Mouse (Mus musculus) CH12.LX (cell line): ENCODE measurements around the gene Afg3l1. TPM values are rescaled to one million over a fixed set of nuclear protein-coding genes. Genes with fewer than 3 reads are reported as not detected.
A peak's percentile ranks its signal among the peaks of the same experiment; 100 is the strongest.
"Not testable (repeated sequence)": the region's sequence is repeated elsewhere in the genome, so short reads cannot be mapped to it uniquely, and the experiment has no call there.

Source experiments
- DNase-seq: peaks from one replicate; pipeline ENCODE4 v3.0.0-alpha.2; 2013; ENCODE audit errors: extremely low read depth
- H3K27ac ChIP-seq: 2 replicates; pipeline ENCODE4 v1.5.1; 2012; ENCODE audit warnings: low read depth, mild to moderate bottlenecking, control low read depth, moderate library complexity; ENCODE audit not compliant: insufficient read depth
- H3K27me3 ChIP-seq: replicated peaks from 2 replicates; pipeline ENCODE3; 2012; ENCODE audit warnings: inconsistent platforms
- H3K36me3 ChIP-seq, 2 experiments: replicated peaks in 1 of 2; 2 replicates each; pipeline versions ENCODE3 to v1.6.1; 2012; ENCODE audit warnings: inconsistent platforms in 1 of 2, low read length in 1 of 2, mild to moderate bottlenecking in 1 of 2, mixed read lengths in 1 of 2, moderate library complexity in 1 of 2; ENCODE audit not compliant: control insufficient read depth in 1 of 2, insufficient read depth in 1 of 2
- H3K4me1 ChIP-seq, 2 experiments: 2 replicates each; pipeline ENCODE4 v1.6.1; 2012; ENCODE audit warnings: inconsistent platforms in 1 of 2, moderate library complexity in 1 of 2; ENCODE audit not compliant: insufficient read depth in 2 of 2, control insufficient read depth in 1 of 2
- H3K4me2 ChIP-seq: 2 replicates; pipeline ENCODE4 v1.6.1; 2012; ENCODE audit warnings: low read depth, mild to moderate bottlenecking, control low read depth; ENCODE audit not compliant: poor library complexity, insufficient read depth, severe bottlenecking
- H3K4me3 ChIP-seq, 3 experiments: fragments of 150-350 bp in 1 of 3; sonication (generic) in 1 of 3; replicated peaks in 1 of 3; 2 replicates each; pipeline versions ENCODE3 to v1.5.1; 2011 to 2012; ENCODE audit warnings: low read depth in 2 of 3, low read length in 2 of 3, mild to moderate bottlenecking in 2 of 3, moderate library complexity in 2 of 3, control low read depth in 1 of 3, improper control_type of control experiment in 1 of 3, inconsistent platforms in 1 of 3, mixed read lengths in 1 of 3; ENCODE audit not compliant: poor library complexity in 1 of 3
- H3K79me2 ChIP-seq: replicated peaks from 2 replicates; pipeline ENCODE4 v1.6.1; 2012; ENCODE audit warnings: mild to moderate bottlenecking, moderate library complexity; ENCODE audit not compliant: control insufficient read depth, poor library complexity, insufficient read depth, severe bottlenecking; ENCODE audit errors: extremely low read depth
- H3K9ac ChIP-seq: 2 replicates; pipeline ENCODE4 v1.6.1; 2012; ENCODE audit warnings: low read depth, mild to moderate bottlenecking, control low read depth, moderate library complexity; ENCODE audit not compliant: insufficient read depth
- H3K9me3 ChIP-seq: replicated peaks from 2 replicates; pipeline ENCODE3; 2012; ENCODE audit warnings: low read length, inconsistent platforms, mixed read lengths
- CHD1 ChIP-seq: IDR thresholded peaks from 2 replicates; pipeline ENCODE4 v1.6.1; 2012; ENCODE audit warnings: low read depth, low read length, improper control_type of control experiment, inconsistent platforms
- E2F4 ChIP-seq: IDR thresholded peaks from 2 replicates; pipeline ENCODE4 v1.6.1; 2011; ENCODE audit warnings: low read depth, low read length, improper control_type of control experiment; ENCODE audit not compliant: insufficient replicate concordance
- ETS1 ChIP-seq: conservative IDR thresholded peaks from 2 replicates; pipeline ENCODE4 v1.6.1; 2012; ENCODE audit warnings: low read depth, mild to moderate bottlenecking, inconsistent platforms, low read length, improper control_type of control experiment, moderate library complexity
- KAT2A ChIP-seq: IDR thresholded peaks from 2 replicates; pipeline ENCODE4 v1.6.1; 2012; ENCODE audit warnings: low read length, improper control_type of control experiment, inconsistent platforms; ENCODE audit not compliant: insufficient replicate concordance
- MAZ ChIP-seq: IDR thresholded peaks from 2 replicates; pipeline ENCODE4 v1.6.1; 2012; ENCODE audit warnings: low read depth, mild to moderate bottlenecking, inconsistent platforms, low read length, improper control_type of control experiment, moderate library complexity
- MEF2A ChIP-seq: IDR thresholded peaks from 2 replicates; pipeline ENCODE4 v1.6.1; 2014; ENCODE audit warnings: low read depth, mild to moderate bottlenecking, inconsistent platforms, low read length, improper control_type of control experiment, borderline replicate concordance
- MXI1 ChIP-seq: IDR thresholded peaks from 2 replicates; pipeline ENCODE4 v1.6.1; 2011; ENCODE audit warnings: mild to moderate bottlenecking, low read depth, low read length, improper control_type of control experiment
- NELFE ChIP-seq: IDR thresholded peaks from 2 replicates; pipeline ENCODE4 v1.6.1; 2011; ENCODE audit warnings: low read depth, low read length, improper control_type of control experiment
- PAX5 ChIP-seq: IDR thresholded peaks from 2 replicates; pipeline ENCODE4 v1.6.1; 2012; ENCODE audit warnings: low read length, inconsistent platforms, mixed read lengths
- POLR2A ChIP-seq: IDR thresholded peaks from 2 replicates; pipeline ENCODE4 v1.6.1; 2011; ENCODE audit warnings: low read depth, mild to moderate bottlenecking, improper control_type of control experiment, low read length
- POLR2AphosphoS2 ChIP-seq: IDR thresholded peaks from 2 replicates; pipeline ENCODE4 v1.6.1; 2011; ENCODE audit warnings: low read depth, low read length, improper control_type of control experiment
- RAD21 ChIP-seq: IDR thresholded peaks from 2 replicates; pipeline ENCODE4 v1.6.1; 2011; ENCODE audit warnings: low read depth, mild to moderate bottlenecking, low read length, improper control_type of control experiment, moderate library complexity
- RCOR1 ChIP-seq: conservative IDR thresholded peaks from 2 replicates; pipeline ENCODE4 v1.6.1; 2012; ENCODE audit warnings: low read depth, mild to moderate bottlenecking, inconsistent platforms, low read length, improper control_type of control experiment
- SIN3A ChIP-seq: IDR thresholded peaks from 2 replicates; pipeline ENCODE4 v1.6.1; 2012; ENCODE audit warnings: low read length, improper control_type of control experiment, inconsistent platforms
- SMC3 ChIP-seq: IDR thresholded peaks from 2 replicates; pipeline ENCODE4 v1.6.1; 2011; ENCODE audit warnings: low read depth, low read length, improper control_type of control experiment
- TCF12 ChIP-seq: IDR thresholded peaks from 2 replicates; pipeline ENCODE4 v1.6.1; 2014; ENCODE audit warnings: low read depth, mild to moderate bottlenecking, inconsistent platforms, low read length, improper control_type of control experiment
- ZC3H11A ChIP-seq: IDR thresholded peaks from 2 replicates; pipeline ENCODE4 v1.6.1; 2012; ENCODE audit warnings: low read depth, mild to moderate bottlenecking, inconsistent platforms, low read length, improper control_type of control experiment
- ZKSCAN1 ChIP-seq: IDR thresholded peaks from 2 replicates; pipeline ENCODE4 v1.6.1; 2012; ENCODE audit warnings: low read depth, inconsistent platforms, low read length, improper control_type of control experiment, borderline replicate concordance
- ZMIZ1 ChIP-seq: IDR thresholded peaks from 2 replicates; pipeline ENCODE4 v1.6.1; 2012; ENCODE audit warnings: low read depth, mild to moderate bottlenecking, inconsistent platforms, low read length, improper control_type of control experiment
- dilution Hi-C: fragments of 300-500 bp; cut with MboI; formaldehyde crosslinking; loops from 2 replicates; pipeline ENCODE4 v1.14.3; 2020; ENCODE audit warnings: low sequenced_read_pairs; ENCODE audit not compliant: extremely low pct_unique_long_range_greater_than_20kb, extremely low pct_ligation_motif_present
- in situ Hi-C: fragments of 300-500 bp; cut with MboI; formaldehyde crosslinking; loops from 3 replicates; pipeline ENCODE4 v1.14.3; 2019; ENCODE audit warnings: low sequenced_read_pairs, low pct_ligation_motif_present, low pct_unique_long_range_greater_than_20kb, mixed read lengths
- polyA plus RNA-seq: library from polyadenylated mRNA; unstranded; fragments of >175 nt; gene quantifications from 2 replicates; pipeline ENCODE4 v1.2.1, GENCODE M21; 2012; ENCODE audit warnings: low read depth; ENCODE audit not compliant: insufficient read length
- total RNA-seq, 2 experiments: library from RNA; depleted of rRNA; stranded (reverse); fragments of 300-350 nt in 1 of 2; fragments of >200 nt in 1 of 2; gene quantifications; 2 replicates each; pipeline ENCODE4 v1.2.3; 2012 to 2014

The Afg3l1 gene
- total and polyA plus RNA-seq, 3 experiments: 20.3 to 47.6 (median 36.0) TPM

GRCm38 (mm10) chr8:123433241-123433974 lies 44.3 kb upstream of the Afg3l1 start:
- dilution Hi-C loops: not testable (repeated sequence)
- H3K9me3 ChIP-seq: peaks cover 45% of the 10 kb centered on the region

GRCm38 (mm10) chr8:123441788-123442187 lies 35.9 kb upstream of the Afg3l1 start:
- no peak overlapping the region for H3K27ac ChIP-seq

More at GRCm38 (mm10) chr8:123433241-123433974, 44.3 kb upstream of the Afg3l1 start:
- H3K4me1 ChIP-seq, H3K4me2 ChIP-seq, in situ Hi-C loops, H3K27me3 ChIP-seq: not testable (repeated sequence)
- Histone ChIP-seq H3K9ac (peak overlapping the region; percentile 60), H3K27ac (peak overlapping the region; percentile 83), H3K79me2 (peaks cover 21% of the 10 kb centered on the region; the same call in 1 of the 2 replicates), H3K36me3 (peaks cover 18 to 23% of the 10 kb centered on the region in 2 experiments), H3K4me3 (peak overlapping the region; percentile 50 to 65 (median 59))
- DNase-seq: peak; percentile 59
- peak; percentile 95 for TF ChIP-seq POLR2AphosphoS2
- TF ChIP-seq CHD1: peak; percentile 96
- TF ChIP-seq SMC3: peak; percentile 5; the same call in 1 of the 2 replicates
- TF ChIP-seq KAT2A: 0 out of 2 replicates have a peak, but pooled peaks have one; percentile 8
- TF ChIP-seq ZMIZ1: peak; percentile 84
- peak; percentile 32; the same call in 1 of the 2 replicates for TF ChIP-seq NELFE
- peak; percentile 47; the same call in 1 of the 2 replicates for TF ChIP-seq TCF12
- TF ChIP-seq POLR2A: peak; percentile 63
- peak; percentile 62; the same call in 1 of the 2 replicates for TF ChIP-seq SIN3A

More at GRCm38 (mm10) chr8:123441788-123442187, 35.9 kb upstream of the Afg3l1 start:
- dilution Hi-C loops: no loop called here
- peaks cover 0 to 10% of the 10 kb centered on the region in 2 experiments for H3K36me3 ChIP-seq
- H3K27me3 ChIP-seq: no peaks in the 10 kb centered on the region
- in situ Hi-C loops: no loop called here
- H3K79me2 ChIP-seq: no peaks in the 10 kb centered on the region
- H3K9ac ChIP-seq: no peak overlapping the region
- peaks cover 10 to 13% of the 10 kb centered on the region in 2 experiments for H3K4me1 ChIP-seq
- no peak for TF ChIP-seq MXI1
- no peak for TF ChIP-seq SMC3
- no peak for TF ChIP-seq RAD21
- no peak for TF ChIP-seq RCOR1
- no peak for TF ChIP-seq SIN3A
- no peak for TF ChIP-seq MAZ
- no peak for TF ChIP-seq ZKSCAN1
- no peak for TF ChIP-seq TCF12
- TF ChIP-seq ZC3H11A: no peak
- no peak for TF ChIP-seq MEF2A
- TF ChIP-seq KAT2A: no peak
- no peak for TF ChIP-seq PAX5
- no peak for TF ChIP-seq E2F4
- no peak for TF ChIP-seq ETS1
- H3K9me3 ChIP-seq: peaks cover 11% of the 10 kb centered on the region
- DNase-seq: no peak
- H3K4me3 ChIP-seq: no peak overlapping the region
- H3K4me2 ChIP-seq: no peak overlapping the region
